Mouse (Mus musculus) mesoderm, embryonic 11.5 days (tissue): ENCODE results near the gene Tulp4.
"Not testable (repeated sequence)": the region's sequence is repeated elsewhere in the genome, so short reads cannot be mapped to it uniquely, and the experiment has no call there.

Experiments
- DNase-seq: peaks from one replicate; pipeline ENCODE4 v3.0.0-alpha.2; 2012; ENCODE audit warnings: low read depth, low spot score

Gene Tulp4

DNA sequence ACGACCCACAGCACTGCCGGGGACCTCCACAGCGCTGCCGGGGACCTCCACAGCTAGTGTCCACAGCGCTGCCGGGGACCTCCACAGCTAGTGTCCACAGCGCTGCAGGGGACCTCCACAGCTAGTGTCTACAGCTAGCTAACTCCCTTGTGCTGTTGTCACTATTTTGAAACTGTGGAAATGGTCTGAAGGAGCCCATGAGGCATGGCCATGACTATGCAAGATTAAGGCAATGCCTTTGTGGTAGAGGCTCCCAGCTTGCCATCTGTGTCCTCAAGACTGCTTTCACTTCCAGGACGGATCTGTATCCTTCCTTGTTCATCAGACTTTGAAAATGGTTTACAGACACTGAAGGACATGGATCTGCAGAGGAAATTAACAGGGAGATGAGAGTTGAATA, 80.9 kb downstream of the Tulp4 start:
- DNase-seq = no peak

GRCm38 (mm10) chr17:6189207-6189606, 83.0 kb downstream of the Tulp4 start:
- no peak for DNase-seq

GRCm38 (mm10) chr17:6192275-6192674, 86.0 kb downstream of the Tulp4 start:
- no peak for DNase-seq

- DNase-seq = no peak
Measured at GRCm38 (mm10) chr17:6195390-6195789, 89.2 kb downstream of the Tulp4 start.

GRCm38 (mm10) chr17:6197491-6197890, 91.3 kb downstream of the Tulp4 start:
- DNase-seq = no peak

GRCm38 (mm10) chr17:6198670-6199069, 92.4 kb downstream of the Tulp4 start:
- DNase-seq = no peak

- DNase-seq = no peak
Measured at GRCm38 (mm10) chr17:6199166-6199565, 92.9 kb downstream of the Tulp4 start.

DNA sequence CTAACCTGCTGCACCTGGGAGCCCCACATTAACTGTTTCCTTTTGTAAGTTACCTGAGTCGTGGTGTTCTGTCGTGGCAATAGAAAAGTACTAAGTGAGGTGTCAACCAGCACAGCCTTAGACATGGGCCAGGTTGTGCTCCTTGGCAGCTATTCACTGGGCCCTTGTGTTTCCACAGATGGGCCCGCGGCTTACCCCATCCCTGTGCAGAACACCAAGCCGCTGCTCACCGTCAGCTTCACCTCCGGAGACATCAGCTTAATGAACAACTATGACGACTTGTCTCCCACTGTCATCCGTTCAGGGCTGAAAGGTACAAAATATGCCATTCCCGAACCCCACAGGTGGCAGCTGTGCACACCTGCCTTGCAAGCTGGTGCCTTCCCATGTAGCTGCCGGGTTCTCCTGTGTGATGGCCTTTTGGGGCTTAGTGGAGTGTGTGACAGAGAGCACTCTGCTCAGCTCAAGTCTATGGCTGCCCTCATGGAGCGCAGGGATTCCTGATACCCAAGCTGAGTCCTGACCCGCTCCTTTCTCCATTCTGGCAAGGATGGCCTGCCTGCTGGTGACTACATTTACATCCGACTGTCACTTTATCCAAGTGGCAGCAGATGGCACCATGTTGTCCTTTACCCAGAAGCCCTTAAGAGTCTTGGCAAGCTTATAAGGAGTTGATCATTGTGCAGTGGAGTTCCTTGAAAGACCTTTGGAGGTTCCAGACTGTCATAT, 95.4 kb downstream of the Tulp4 start:
- no peak for DNase-seq

DNA sequence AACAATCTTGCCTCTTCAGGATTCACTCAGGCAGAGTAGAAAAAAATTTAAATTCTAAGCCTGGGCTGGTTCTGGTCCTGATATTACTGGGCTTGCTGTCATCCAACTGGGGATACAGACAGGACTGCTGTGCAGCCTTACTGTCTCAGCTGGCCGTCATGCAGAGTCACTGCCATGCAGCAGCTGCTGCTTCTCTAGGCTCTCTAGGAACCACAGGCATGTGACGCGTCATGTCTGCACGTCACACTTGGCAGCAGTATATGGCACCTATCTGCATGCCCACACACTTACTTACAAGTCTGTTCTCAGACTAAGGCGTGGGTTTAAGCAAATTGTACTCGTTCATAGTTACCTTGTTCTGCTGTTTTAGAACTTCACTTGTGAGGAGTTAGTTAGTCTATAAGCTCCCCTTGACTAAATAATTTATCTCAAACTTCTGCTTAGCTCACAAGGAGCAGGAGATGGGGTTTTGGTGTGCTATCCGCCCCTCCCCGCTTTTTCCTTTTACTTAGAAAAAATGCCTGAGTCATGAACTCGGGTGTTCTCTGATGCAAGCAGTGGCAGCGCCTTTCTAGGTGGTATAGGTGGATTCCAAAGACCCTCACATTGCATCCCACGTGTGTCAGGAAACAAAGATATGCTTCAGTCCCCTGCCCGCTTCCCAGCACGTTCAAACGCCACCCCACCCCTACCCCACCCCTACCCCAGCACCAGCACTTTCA, 96.3 kb downstream of the Tulp4 start:
- DNase-seq = no peak

DNA sequence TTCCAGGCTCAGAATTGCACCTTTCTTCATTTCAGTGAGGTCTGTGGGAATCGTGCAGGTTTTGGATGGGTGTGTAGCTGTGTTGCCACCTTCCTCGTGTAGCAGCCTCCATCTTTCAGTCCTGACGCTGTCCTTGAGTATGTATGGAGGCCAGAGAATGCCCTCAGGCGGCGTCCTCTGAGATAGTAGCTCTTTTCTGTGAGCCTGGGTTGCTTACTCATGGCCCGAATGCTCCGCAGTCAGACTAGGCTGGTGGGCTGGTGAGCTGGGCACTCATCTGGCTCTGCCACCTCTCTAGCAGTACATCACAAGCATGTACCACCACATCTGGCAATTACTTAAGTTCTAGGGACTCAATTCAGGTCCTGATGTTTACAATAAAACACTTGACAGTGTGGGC, 96.9 kb downstream of the Tulp4 start:
- DNase-seq = no peak

DNA sequence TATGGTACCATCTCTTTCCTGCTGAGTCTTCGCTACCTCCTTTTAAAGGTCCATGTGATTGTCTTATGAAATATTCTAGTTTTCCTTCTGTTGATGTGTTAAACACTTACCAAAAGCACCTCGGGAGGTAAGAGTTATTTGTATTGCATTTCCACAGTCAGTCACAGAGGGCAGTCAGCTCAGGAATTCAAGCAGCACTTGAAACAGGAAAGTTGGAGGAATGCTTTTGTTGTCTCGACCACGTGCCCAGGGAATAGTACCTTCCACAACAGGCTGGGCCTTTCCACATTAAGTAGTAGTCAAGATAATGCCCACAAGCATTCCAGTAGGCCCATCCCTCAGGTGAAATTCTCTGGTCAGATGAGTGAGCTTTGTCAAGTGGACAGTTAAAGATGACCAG, 97.6 kb downstream of the Tulp4 start:
- DNase-seq = no peak

DNA sequence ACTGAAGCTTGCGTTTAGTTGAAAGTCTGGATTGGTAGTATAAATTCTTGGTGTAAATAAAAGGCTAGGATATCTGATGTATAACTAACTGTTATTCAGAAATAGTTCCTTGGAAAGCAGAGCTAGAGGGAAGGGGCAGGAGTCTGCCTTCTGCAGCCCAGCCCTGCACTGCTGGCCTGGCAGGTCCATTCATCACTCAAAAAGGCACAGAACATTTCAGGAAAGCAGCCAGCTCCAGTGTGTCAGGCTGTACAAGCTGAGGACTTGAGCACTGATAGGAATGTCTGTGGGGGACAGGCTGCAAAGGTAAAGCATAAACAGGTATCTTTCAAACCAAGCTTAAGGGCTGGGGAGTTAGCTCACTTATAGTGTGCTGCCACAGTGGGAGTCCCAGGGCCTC, 105.5 kb downstream of the Tulp4 start:
- DNase-seq = no peak

- DNase-seq = no peak
Measured at GRCm38 (mm10) chr17:6215640-6216039, 109.4 kb downstream of the Tulp4 start.

GRCm38 (mm10) chr17:6216514-6216913, 110.3 kb downstream of the Tulp4 start:
- no peak for DNase-seq

DNA sequence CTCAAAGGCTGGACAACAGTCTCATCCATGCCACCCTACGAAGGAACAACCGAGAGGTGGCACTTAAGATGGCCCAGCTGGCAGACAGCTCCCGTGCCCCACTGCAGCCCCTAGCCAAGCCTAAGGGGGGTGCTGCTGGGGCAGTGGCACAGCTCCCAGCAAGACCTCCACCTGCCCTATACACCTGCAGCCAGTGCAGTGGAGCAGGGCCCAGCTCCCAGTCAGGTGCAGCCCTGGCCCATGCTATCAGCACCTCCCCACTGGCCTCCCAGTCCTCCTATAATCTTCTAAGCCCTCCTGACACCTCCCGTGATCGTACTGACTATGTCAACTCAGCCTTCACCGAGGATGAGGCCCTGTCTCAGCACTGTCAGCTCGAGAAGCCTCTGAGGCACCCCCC, 126.4 kb downstream of the Tulp4 start:
- not testable (repeated sequence) for DNase-seq

DNA sequence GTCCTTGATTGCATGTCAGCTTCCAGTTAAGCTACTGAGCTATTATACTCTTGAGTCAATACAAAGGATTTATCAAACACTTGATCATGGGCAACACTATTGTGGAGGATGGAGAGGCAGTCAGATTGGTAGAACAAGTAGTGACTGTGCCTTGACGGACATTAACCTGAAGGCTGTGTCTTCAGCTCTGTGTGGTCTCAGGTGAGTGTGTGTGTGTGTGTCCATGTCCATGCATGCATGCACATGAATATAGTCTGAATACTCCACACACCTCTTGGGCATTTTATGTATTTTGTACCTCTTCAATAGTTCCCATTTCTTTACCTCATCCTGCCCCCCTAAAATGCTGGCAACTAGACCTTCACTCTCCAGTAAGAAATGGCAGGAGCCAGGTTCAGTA, 145.1 kb downstream of the Tulp4 start:
- not testable (repeated sequence) for DNase-seq

GRCm38 (mm10) chr17:6256400-6257069, 150.3 kb downstream of the Tulp4 start, which contains the start of gene Tmem181a:
Gene Tmem181a, plus strand, starts transcription at chr17:6256860.
- DNase-seq = not testable (repeated sequence)

- DNase-seq = not testable (repeated sequence)
Measured at GRCm38 (mm10) chr17:6257070-6257456, 150.8 kb downstream of the Tulp4 start.

DNA sequence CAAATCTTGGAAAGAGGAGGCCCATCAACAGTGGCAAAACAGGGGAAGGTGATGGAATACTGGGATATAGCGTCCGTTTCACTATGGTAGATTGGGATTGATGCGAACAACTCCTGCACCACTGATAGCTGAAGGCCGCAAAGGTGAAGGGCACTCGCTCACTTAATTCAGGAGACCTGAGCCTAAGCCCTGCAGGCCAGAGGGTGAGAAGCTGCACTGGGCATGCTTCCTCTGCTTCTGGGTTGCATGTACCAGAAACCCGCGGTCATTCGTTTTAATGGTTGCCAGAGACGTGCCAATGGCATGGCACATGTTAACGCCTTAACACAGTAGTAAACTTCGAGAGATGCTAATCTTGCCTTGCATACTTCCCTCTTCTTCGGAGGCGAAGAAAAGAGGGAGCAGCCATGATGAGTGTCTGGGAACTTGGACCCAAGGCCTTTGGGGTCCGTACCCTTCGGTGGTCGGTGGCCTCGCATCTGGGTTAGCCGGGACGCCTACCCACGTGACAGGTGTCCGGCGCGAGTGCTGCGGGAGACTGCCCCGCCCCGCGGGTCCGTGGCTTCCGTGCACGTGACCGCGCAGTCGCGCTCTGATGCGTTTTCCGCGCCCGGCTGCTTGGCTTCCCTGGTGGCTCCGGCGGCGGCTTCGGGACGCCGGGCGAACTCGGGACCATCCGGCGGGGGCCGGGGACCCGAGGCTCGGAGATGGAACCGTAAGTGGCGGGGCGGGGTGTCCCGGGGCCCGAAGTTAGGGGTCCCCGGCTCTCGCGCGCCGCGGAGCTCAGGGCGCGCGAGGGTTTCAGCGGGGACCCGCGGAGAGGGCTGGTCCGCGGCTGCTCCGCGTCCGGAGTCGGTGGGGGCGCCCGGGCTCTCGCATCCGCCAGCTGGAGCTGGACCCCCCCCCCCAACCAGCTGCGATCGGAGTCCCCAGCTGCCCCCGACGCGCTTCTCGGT, 163.9 kb downstream of the Tulp4 start:
- DNase-seq = not testable (repeated sequence)

- DNase-seq = not testable (repeated sequence)
Measured at GRCm38 (mm10) chr17:6270840-6271239, 164.6 kb downstream of the Tulp4 start.

DNA sequence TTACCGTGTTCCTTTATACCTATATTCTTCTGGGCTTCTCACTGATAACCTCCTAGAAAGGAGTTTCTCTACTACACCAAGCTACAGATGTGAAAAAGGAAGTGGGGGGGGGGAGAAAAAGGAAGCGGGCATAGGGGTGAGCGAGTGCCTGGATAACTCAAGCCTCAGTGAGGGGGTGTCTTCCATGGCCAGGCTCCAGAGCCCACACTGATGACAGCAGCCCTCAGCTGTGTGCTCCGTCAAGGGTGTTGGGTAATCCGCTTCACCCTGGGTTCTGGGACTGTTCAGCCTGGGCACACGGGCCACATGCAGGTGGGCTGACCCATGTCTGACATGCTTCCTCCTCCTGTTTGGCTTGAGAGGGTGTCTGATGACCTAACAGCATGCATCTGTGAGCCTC, 165.7 kb downstream of the Tulp4 start:
- DNase-seq = not testable (repeated sequence)
